Mouse (Mus musculus): ENCODE data around the gene Lsm10. TPM values are rescaled to one million over a fixed set of nuclear protein-coding genes. Genes with fewer than 3 reads are reported as not detected.

Lsm10 gene
- polyA plus RNA-seq, 1 experiment from 2014 or later, result 41.7 TPM

DNA sequence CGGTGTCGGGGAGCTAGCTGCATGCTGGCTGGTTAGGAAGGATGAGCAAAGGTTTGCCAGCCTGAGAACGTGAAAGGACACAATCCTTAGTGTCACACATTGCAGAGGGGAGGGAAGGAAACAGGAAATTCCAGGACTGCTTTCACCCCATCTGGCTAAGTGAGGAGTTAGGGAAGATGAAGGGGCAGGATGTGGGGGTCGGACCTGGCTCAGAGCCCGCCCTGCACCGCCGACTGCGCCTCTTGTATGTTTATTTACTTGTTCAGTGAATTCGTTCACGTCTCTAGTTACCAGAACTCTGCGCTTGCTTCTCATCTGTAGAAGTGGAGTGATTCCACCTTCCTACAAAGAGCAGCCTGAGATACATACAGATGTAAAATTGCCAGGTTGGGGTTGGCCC, 34.1 kb downstream of the Lsm10 start:
- Histone ChIP-seq H3K4me3 (ENCODE audit: low read length) (no peak overlapping the region), H3K27me3 (ENCODE audit: control insufficient read depth, insufficient read depth, low read length) (no peaks in the 10 kb centered on the region), H3K4me2 (ENCODE audit: low read depth, low read length) (0 out of 2 replicates have a peak overlapping the region, but pooled peaks have one; percentile 5), H3K36me3 (ENCODE audit: control insufficient read depth, insufficient read depth) (peaks cover 27% of the 10 kb centered on the region), H3K9ac (ENCODE audit: low read length) (no peak overlapping the region), H3K27ac (ENCODE audit: low read length) (peak overlapping the region; percentile 67), H3K4me1 (ENCODE audit: control insufficient read depth, insufficient read depth, low read length) (peaks cover 17% of the 10 kb centered on the region), H3K9me3 (replicated peaks; ENCODE audit: control insufficient read depth, low read length) (no peaks in the 10 kb centered on the region)
- WGBS, result 44% methylated on average over 11 of the region's 11 CpGs
- peak; percentile 35; the same call in 1 of the 2 replicates for ATAC-seq (replicated peaks; ENCODE audit: extremely low read depth, insufficient read depth, low FRiP score)

DNA sequence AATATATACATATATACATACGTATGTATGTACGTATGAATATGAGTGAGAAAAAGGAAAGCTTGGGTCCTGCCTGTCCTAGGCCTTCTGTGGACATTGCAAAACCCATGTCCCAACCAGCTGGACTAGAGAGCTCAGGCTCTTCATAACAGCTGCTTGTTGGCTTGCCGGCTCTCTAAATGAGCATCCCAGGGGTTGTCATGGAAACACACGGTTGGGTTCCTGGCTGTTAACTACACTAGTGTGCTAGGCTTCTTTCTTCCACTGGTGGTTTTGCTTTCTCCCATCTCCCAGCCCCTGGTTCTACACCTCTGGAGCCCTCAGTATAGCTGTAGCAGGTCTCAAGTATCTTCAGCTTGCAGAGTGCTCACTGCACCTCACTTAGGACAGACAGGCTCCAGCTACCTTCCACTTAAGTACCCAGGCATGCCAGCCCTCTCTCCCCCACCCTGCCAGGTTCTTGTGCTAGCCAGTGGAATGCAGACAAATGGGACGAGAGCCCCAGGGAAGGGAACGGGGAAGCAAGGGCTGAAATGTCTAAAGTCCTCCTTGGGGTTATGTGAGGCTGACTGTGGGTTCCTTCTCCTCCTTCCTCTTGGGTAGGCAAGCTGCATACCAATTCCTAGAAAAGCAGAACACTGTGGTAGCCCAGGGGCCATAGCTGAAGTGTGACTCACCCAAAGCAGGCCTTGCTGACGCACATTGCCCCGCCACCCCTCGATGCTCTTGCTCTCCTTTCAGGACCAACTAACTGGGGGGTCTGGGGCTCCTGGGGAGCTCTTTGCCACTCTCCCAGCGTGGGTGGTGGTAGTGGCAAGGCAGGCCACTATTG, 35.1 kb downstream of the Lsm10 start:
- no peak overlapping the region for H3K4me2 ChIP-seq (ENCODE audit: low read depth, low read length)
- H3K27me3 ChIP-seq (ENCODE audit: control insufficient read depth, insufficient read depth, low read length), result no peaks in the 10 kb centered on the region
- 52% methylated on average over 10 of the region's 10 CpGs for WGBS
- H3K9ac ChIP-seq (ENCODE audit: low read length), result no peak overlapping the region
- H3K4me3 ChIP-seq (ENCODE audit: low read length), result no peak overlapping the region
- H3K9me3 ChIP-seq (replicated peaks; ENCODE audit: control insufficient read depth, low read length), result no peaks in the 10 kb centered on the region
- H3K36me3 ChIP-seq (ENCODE audit: control insufficient read depth, insufficient read depth), result peaks cover 31% of the 10 kb centered on the region
- peaks cover 17% of the 10 kb centered on the region for H3K4me1 ChIP-seq (ENCODE audit: control insufficient read depth, insufficient read depth, low read length)
- 0 out of 2 replicates have a peak overlapping the region, but pooled peaks have one; percentile 8 for H3K27ac ChIP-seq (ENCODE audit: low read length)
- ATAC-seq (replicated peaks; ENCODE audit: extremely low read depth, insufficient read depth, low FRiP score), result no peak

DNA sequence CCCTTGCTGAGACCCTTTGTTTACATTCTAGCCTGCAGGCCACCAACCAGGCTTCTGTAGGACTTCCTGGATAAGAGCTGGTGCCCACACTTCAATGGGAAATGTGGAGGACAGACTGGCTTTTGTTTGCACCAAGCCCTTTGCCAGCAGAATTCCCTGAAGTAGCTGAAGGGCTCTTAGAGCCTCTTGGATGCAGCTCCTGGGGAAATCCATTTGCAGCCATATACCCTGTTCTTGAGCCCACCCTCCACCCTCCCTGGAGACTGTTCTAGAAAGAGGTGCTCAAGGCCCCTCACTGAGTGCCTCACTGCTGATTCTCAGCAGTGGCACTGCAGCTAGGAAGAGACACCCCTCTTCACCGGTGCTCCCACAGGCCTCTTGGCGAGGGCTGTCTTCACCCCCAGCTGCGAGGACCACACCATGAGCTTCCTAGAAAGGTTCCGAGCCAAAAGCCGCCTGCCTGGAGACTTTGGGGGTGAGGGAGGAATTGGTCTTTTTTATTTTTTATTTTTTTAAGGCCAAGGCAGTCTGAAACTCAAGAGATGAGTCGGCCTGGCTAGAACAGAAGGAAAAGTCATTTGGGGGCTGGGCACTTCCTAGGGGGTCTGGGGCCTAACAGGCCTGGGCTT, 36.3 kb downstream of the Lsm10 start:
- H3K4me3 ChIP-seq (ENCODE audit: low read length), result no peak overlapping the region
- no peaks in the 10 kb centered on the region for H3K9me3 ChIP-seq (replicated peaks; ENCODE audit: control insufficient read depth, low read length)
- 65% methylated on average over 6 of the region's 6 CpGs for WGBS
- peaks cover 40% of the 10 kb centered on the region for H3K36me3 ChIP-seq (ENCODE audit: control insufficient read depth, insufficient read depth)
- H3K27me3 ChIP-seq (ENCODE audit: control insufficient read depth, insufficient read depth, low read length), result no peaks in the 10 kb centered on the region
- H3K9ac ChIP-seq (ENCODE audit: low read length), result no peak overlapping the region
- 0 out of 2 replicates have a peak overlapping the region, but pooled peaks have one; percentile 27 for H3K27ac ChIP-seq (ENCODE audit: low read length)
- no peak overlapping the region for H3K4me2 ChIP-seq (ENCODE audit: low read depth, low read length)
- H3K4me1 ChIP-seq (ENCODE audit: control insufficient read depth, insufficient read depth, low read length), result peaks cover 17% of the 10 kb centered on the region
- ATAC-seq (replicated peaks; ENCODE audit: extremely low read depth, insufficient read depth, low FRiP score), result no peak

DNA sequence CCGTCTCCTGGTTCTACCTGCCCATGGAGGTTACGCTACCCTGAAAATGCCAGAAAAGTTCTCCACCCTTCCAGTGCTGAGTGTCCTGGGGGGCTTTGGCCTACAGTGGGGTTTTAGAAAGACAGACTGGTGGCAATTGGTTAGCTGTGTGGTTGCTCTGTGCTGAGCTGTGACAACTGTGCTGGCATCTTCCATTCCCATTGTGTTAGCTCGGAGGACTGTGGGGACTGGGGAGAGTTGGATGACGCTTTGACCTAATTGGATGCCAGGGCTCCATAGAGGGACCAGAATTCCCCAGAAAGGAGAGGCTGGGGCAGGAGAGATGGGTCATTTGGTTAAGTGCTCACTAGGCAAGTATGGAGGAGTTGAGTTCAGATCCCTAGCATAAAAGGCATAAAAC, 37.8 kb downstream of the Lsm10 start:
- WGBS, result 92% methylated on average over 4 of the region's 4 CpGs
- H3K9me3 ChIP-seq (replicated peaks; ENCODE audit: control insufficient read depth, low read length), result no peaks in the 10 kb centered on the region
- H3K4me1 ChIP-seq (ENCODE audit: control insufficient read depth, insufficient read depth, low read length), result peaks cover 17% of the 10 kb centered on the region
- H3K27me3 ChIP-seq (ENCODE audit: control insufficient read depth, insufficient read depth, low read length), result no peaks in the 10 kb centered on the region
- no peak overlapping the region for H3K9ac ChIP-seq (ENCODE audit: low read length)
- no peak overlapping the region for H3K4me3 ChIP-seq (ENCODE audit: low read length)
- H3K27ac ChIP-seq (ENCODE audit: low read length), result no peak overlapping the region
- ATAC-seq (replicated peaks; ENCODE audit: extremely low read depth, insufficient read depth, low FRiP score), result no peak
- H3K4me2 ChIP-seq (ENCODE audit: low read depth, low read length), result no peak overlapping the region
- peaks cover 44% of the 10 kb centered on the region for H3K36me3 ChIP-seq (ENCODE audit: control insufficient read depth, insufficient read depth)

DNA sequence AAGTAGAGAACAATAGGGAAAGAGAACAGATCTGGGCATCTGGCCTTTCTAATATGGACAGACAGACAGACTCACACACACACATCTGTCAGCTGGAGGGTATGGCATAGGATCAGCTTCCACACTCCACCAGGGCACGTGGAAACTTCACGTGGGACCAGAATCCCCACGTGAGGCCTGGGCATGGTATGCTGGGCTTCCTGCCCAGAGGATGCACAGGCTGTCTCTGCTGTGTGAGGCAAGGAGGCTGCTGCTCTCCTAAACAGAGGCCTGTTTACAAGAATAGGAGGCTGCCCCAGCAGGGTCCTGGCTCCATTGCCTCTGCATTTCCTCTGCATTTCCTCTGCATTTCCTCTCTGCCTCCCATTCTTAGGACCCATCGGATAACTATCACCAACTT, 38.2 kb downstream of the Lsm10 start:
- 77% methylated on average over 4 of the region's 4 CpGs for WGBS
- H3K4me2 ChIP-seq (ENCODE audit: low read depth, low read length), result no peak overlapping the region
- H3K4me3 ChIP-seq (ENCODE audit: low read length), result no peak overlapping the region
- H3K9me3 ChIP-seq (replicated peaks; ENCODE audit: control insufficient read depth, low read length), result no peaks in the 10 kb centered on the region
- ATAC-seq (replicated peaks; ENCODE audit: extremely low read depth, insufficient read depth, low FRiP score), result no peak
- no peaks in the 10 kb centered on the region for H3K27me3 ChIP-seq (ENCODE audit: control insufficient read depth, insufficient read depth, low read length)
- no peak overlapping the region for H3K9ac ChIP-seq (ENCODE audit: low read length)
- no peak overlapping the region for H3K27ac ChIP-seq (ENCODE audit: low read length)
- peaks cover 17% of the 10 kb centered on the region for H3K4me1 ChIP-seq (ENCODE audit: control insufficient read depth, insufficient read depth, low read length)
- peaks cover 47% of the 10 kb centered on the region for H3K36me3 ChIP-seq (ENCODE audit: control insufficient read depth, insufficient read depth)

DNA sequence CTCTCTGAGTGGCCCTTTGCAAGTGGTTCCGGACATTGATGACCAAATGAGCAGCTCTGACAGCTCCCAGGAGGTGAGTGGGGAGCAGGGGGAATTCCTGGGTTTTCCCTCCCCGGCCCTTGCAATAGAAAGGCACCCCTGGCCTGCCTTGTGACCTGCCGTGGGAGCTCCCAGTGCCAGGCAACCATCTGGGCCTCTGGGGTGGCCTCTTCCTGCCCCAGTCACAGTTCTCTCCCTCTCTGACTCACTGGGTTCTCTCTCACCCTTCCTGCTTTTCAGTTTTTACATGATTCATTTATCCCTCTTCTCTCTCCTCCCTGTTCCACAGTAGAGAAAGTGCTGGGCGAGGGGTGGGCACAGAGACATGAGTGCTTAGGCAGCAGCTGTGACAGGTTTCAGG, 41.4 kb downstream of the Lsm10 start:
- Histone ChIP-seq H3K4me2 (ENCODE audit: low read depth, low read length) (no peak overlapping the region), H3K36me3 (ENCODE audit: control insufficient read depth, insufficient read depth) (peaks cover 43% of the 10 kb centered on the region), H3K9ac (ENCODE audit: low read length) (no peak overlapping the region), H3K27ac (ENCODE audit: low read length) (no peak overlapping the region), H3K9me3 (replicated peaks; ENCODE audit: control insufficient read depth, low read length) (no peaks in the 10 kb centered on the region), H3K27me3 (ENCODE audit: control insufficient read depth, insufficient read depth, low read length) (no peaks in the 10 kb centered on the region), H3K4me1 (ENCODE audit: control insufficient read depth, insufficient read depth, low read length) (peaks cover 8% of the 10 kb centered on the region), H3K4me3 (ENCODE audit: low read length) (no peak overlapping the region)
- ATAC-seq (replicated peaks; ENCODE audit: extremely low read depth, insufficient read depth, low FRiP score), result no peak
- WGBS, result 81% methylated on average over 4 of the region's 4 CpGs

DNA sequence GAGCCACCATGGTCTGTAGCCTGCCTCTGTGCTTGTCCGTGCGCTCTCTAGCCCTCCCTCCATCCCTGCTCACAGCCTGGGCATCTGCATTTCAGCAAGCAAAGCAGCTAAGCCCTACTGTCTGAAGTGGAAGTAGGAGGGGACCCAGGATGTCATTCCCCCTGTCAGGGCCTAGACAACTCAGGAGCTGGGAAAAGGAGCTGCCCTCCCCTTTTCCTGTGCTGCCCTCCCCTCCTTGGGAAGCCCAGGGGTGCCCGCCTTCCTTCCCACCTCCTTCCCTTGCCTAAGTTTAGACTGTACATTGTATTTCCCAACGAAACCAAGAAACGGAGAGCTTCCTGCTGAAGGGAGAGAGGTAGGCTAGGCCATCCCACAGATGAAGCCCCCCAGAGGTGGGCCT, 44.6 kb downstream of the Lsm10 start:
- no peak; the same call in 1 of the 2 replicates for ATAC-seq (replicated peaks; ENCODE audit: extremely low read depth, insufficient read depth, low FRiP score)
- H3K27ac ChIP-seq (ENCODE audit: low read length), result peak overlapping the region; percentile 15; the same call in 1 of the 2 replicates
- 56% methylated on average over 5 of the region's 5 CpGs for WGBS

DNA sequence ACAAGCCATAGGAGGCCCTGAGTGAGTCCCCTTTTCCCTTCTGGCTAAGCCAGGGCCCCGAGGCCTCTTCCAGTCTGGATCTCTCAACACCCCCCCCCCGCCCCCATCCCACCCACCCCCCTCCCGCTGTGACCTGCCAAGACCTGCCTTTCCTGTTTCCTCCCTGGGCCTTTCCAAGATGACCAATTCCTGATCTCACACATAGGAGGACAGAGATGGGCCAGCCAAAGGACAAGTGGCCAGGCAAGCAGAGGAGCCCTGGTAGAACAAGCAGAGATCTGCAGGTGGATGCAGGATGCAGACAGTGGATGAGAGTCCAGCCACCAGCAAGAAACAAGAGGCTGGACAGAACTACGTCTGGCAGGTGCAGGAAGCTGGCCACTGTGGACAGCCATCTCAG, 49.0 kb downstream of the Lsm10 start:
- WGBS, result 58% methylated on average over 4 of the region's 4 CpGs
- Histone ChIP-seq H3K9ac (ENCODE audit: low read length) (no peak overlapping the region), H3K4me3 (ENCODE audit: low read length) (no peak overlapping the region), H3K27me3 (ENCODE audit: control insufficient read depth, insufficient read depth, low read length) (no peaks in the 10 kb centered on the region), H3K4me2 (ENCODE audit: low read depth, low read length) (no peak overlapping the region), H3K27ac (ENCODE audit: low read length) (no peak overlapping the region), H3K9me3 (replicated peaks; ENCODE audit: control insufficient read depth, low read length) (no peaks in the 10 kb centered on the region), H3K4me1 (ENCODE audit: control insufficient read depth, insufficient read depth, low read length) (peaks cover 30% of the 10 kb centered on the region), H3K36me3 (ENCODE audit: control insufficient read depth, insufficient read depth) (no peaks in the 10 kb centered on the region; the same call in 1 of the 2 replicates)
- no peak for ATAC-seq (replicated peaks; ENCODE audit: extremely low read depth, insufficient read depth, low FRiP score)

More for the DNA sequence above, 44.6 kb downstream of the Lsm10 start:
- H3K36me3 ChIP-seq (ENCODE audit: control insufficient read depth, insufficient read depth), result peaks cover 29% of the 10 kb centered on the region
- no peak overlapping the region for H3K4me2 ChIP-seq (ENCODE audit: low read depth, low read length)
- H3K4me3 ChIP-seq (ENCODE audit: low read length), result no peak overlapping the region
- H3K4me1 ChIP-seq (ENCODE audit: control insufficient read depth, insufficient read depth, low read length), result peaks cover 8% of the 10 kb centered on the region
- H3K27me3 ChIP-seq (ENCODE audit: control insufficient read depth, insufficient read depth, low read length), result no peaks in the 10 kb centered on the region
- no peak overlapping the region for H3K9ac ChIP-seq (ENCODE audit: low read length)
- H3K9me3 ChIP-seq (replicated peaks; ENCODE audit: control insufficient read depth, low read length), result no peaks in the 10 kb centered on the region

DNA sequence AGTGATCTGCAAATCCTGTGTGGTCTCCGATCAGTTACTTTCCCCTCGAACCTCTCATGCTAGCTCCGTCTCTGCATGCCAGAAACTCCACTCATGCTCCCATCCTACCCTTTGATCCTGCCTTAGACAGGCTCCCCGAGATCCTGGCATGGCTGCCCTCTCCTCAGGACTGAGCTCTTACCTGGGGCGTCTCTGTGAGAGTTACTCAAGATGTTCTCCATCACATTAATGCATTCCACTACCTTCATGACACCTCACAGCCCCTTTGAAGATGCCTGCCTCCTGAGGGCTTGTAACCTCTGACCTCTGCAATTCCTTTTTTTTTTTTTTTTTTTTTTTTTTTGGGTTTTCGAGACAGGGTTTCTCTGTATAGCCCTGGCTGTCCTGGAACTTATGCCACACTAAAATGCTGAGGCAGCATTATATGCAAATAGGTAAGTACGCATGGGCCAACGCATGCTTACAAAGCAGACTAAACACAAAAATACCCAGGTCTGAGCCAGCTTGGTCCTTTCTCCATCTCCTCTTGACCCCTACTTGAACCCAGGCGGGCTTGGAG, 50.6 kb downstream of the Lsm10 start:
- H3K36me3 ChIP-seq (ENCODE audit: control insufficient read depth, insufficient read depth), result no peaks in the 10 kb centered on the region; the same call in 1 of the 2 replicates
- ATAC-seq (replicated peaks; ENCODE audit: extremely low read depth, insufficient read depth, low FRiP score), result no peak
- 52% methylated on average over 9 of the region's 9 CpGs for WGBS
- no peak overlapping the region for H3K4me3 ChIP-seq (ENCODE audit: low read length)
- H3K9me3 ChIP-seq (replicated peaks; ENCODE audit: control insufficient read depth, low read length), result no peaks in the 10 kb centered on the region
- no peak overlapping the region for H3K9ac ChIP-seq (ENCODE audit: low read length)
- H3K27me3 ChIP-seq (ENCODE audit: control insufficient read depth, insufficient read depth, low read length), result no peaks in the 10 kb centered on the region
- H3K27ac ChIP-seq (ENCODE audit: low read length), result peak overlapping the region; percentile 80
- peaks cover 30% of the 10 kb centered on the region for H3K4me1 ChIP-seq (ENCODE audit: control insufficient read depth, insufficient read depth, low read length)
- H3K4me2 ChIP-seq (ENCODE audit: low read depth, low read length), result peak overlapping the region; percentile 81; the same call in 1 of the 2 replicates
